Mouse (Mus musculus): ENCODE results near the gene Nxnl1.

The Nxnl1 gene

GRCm38 (mm10) chr8:71554644-71555043 is 11.8 kb downstream of the Nxnl1 start:
- DNase-seq (ENCODE audit: low read depth, low spot score): no peak

GRCm38 (mm10) chr8:71554001-71554400 is 12.4 kb downstream of the Nxnl1 start:
- DNase-seq (ENCODE audit: low read depth, low spot score): no peak

DNA sequence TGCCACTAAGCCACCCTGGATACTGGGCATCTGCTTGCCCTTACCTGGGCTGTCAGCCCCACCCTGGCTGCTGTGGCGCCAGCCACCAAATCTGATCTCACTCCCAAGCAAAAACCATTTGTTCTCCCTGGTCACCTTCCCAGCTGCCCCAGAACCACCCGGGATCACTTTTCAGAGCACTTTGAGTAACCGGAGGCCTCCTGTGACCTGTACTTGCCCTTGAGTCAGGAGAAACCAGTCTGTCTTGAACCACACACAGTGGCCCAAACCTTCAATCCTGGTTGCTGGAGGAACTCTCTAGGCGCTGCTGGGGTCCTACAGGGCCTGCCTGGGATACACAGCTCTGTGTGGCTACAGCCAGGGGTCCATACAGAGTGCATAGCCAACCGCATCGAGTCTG is 13.6 kb downstream of the Nxnl1 start:
- DNase-seq (ENCODE audit: low read depth, low spot score): no peak

DNA sequence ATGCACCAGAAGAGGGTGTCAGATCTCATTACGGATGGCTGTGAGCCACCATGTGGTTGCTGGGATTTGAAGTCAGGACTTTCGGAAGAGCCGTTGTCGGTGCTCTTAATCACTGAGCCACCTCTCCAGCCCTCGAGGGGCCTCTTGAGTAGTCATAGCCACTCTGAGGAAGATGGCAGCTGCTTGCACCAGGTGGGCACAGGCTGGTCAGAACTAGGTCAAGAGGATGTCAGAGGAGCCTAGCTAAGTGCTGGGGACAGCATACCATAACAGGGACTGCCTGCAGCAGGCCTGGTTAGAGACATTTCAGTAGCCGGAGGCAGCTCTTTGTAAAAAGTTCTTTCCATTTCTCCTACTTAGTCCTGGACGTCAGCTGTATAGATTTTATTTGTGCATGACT is 15.6 kb downstream of the Nxnl1 start:
- DNase-seq (ENCODE audit: low read depth, low spot score): no peak

- DNase-seq (ENCODE audit: low read depth, low spot score): no peak
These were observed 18.8 kb downstream of the Nxnl1 start for GRCm38 (mm10) chr8:71547590-71547989.

GRCm38 (mm10) chr8:71545053-71545452 is 21.3 kb downstream of the Nxnl1 start:
- DNase-seq (ENCODE audit: low read depth, low spot score): no peak

GRCm38 (mm10) chr8:71543755-71544154 is 22.6 kb downstream of the Nxnl1 start:
- no peak for DNase-seq (ENCODE audit: low read depth, low spot score)

DNA sequence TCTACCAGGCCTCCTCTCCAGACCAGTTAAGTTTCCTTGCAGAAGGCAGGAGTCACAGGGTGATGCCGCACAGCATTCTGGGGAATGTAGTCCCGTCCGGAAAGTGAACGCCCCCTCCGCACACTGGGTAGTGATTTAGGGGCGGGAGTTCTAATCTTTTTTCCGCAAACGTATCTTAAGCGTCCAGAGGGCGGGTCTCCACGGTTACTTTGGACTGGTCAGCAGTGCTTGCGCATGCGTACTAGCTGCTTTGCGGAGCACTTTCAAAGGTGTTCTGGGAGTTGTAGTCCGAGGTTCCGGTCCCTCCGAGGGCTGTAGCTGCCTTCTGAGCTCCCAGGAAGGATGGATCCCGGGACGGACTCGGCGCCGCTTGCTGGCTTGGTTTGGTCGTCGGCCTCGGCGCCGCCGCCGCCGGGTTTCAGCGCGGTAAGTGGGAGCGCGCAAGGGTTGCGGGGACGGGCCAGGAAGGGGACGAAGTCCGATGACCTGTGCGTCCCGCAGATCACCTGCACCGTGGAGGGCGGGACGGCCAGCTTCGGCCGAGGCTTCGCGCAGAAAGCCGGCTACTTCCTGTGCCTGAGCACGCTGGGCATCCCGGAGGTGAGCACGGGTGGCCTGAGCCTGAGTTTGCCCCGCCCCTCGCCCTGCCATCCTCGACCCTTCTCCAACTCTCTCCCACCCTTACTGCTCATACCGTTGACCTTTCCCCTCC is 23.6 kb downstream of the Nxnl1 start, which contains the start of gene Mvb12a:
Gene Mvb12a (plus strand): TSS at position 291 of the 712 bp plus-strand sequence.
- DNase-seq (ENCODE audit: low read depth, low spot score): peak; percentile 100

- peak; percentile 94 for DNase-seq (ENCODE audit: low read depth, low spot score)
These were observed 29.2 kb downstream of the Nxnl1 start, which contains the start of gene Bst2 for GRCm38 (mm10) chr8:71537028-71537867. TSS of gene Bst2 (minus strand) at chr8:71537456.

- DNase-seq (ENCODE audit: low read depth, low spot score): no peak
These were observed 30.7 kb downstream of the Nxnl1 start for GRCm38 (mm10) chr8:71535663-71536062.

DNA sequence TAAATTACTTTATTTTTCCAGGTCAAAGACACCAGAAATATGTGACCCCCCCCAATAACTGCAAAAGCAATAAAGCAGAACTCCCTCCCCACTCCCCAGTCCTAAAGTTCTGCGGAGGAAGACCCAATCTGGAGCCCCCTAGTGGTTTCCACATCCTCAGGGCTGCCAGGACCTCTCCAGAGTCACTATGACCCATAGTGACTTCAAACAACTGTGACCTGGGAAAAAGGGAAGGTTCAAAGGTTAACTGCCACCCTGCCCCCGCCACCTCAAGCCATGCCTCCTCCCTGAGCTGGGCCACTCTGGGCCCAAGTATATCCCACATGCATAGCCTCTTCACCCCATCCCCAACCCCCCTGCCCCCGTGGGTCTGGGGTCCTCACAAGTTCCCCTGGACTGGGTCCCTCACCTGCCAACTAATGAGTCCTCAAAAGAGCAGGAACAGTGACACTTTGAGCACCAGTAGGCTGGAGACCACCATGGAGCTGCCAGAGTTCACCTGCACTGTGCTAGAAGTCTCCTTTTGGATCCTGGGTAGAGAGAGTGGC is 32.1 kb downstream of the Nxnl1 start:
- no peak for DNase-seq (ENCODE audit: low read depth, low spot score)

- peak; percentile 89 for DNase-seq (ENCODE audit: low read depth, low spot score)
These were observed 35.5 kb downstream of the Nxnl1 start for GRCm38 (mm10) chr8:71530735-71531467.

- DNase-seq (ENCODE audit: low read depth, low spot score): no peak
These were observed 37.9 kb downstream of the Nxnl1 start for GRCm38 (mm10) chr8:71528362-71529073.

DNA sequence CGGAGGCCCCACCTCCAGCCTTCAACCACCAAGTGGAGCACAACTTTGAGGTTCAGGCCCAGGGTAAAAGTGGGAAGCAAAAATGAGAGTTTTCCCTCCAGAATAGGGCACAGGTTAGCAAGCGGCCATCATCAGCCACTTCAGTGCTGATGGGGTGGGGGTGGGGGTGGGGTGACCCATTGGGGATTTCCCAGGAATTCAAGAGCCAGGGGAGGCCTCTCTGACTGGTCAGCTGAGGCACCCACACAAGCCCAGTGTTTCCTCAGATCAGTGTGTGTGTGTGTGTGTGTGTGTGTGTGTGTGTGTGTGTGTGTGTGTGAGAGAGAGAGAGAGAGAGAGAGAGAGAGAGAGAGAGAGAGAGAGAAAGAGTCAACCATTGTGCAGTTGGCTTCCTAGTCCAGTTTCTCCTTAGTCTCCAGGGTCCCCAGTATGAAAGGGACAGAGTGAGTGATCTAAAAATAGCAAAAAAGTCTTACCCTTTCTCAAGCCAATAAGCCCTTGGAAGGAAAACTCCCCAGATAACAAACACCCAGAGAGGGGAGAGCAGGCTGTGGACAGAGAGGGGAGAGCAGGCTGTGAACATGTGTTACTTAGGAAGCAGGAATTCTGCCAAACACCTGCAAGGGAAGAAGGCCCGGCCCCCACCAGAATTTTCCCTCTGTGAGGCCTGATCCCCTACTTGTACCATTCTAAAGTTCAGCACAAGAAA is 39.1 kb downstream of the Nxnl1 start:
- DNase-seq (ENCODE audit: low read depth, low spot score): no peak

GRCm38 (mm10) chr8:71526272-71526671 is 40.1 kb downstream of the Nxnl1 start:
- DNase-seq (ENCODE audit: low read depth, low spot score): peak; percentile 95

- DNase-seq (ENCODE audit: low read depth, low spot score): no peak
These were observed 41.0 kb downstream of the Nxnl1 start, which contains the start of gene Ccdc194 for GRCm38 (mm10) chr8:71525226-71526050. TSS of gene Ccdc194 (minus strand) at chr8:71525711.

DNA sequence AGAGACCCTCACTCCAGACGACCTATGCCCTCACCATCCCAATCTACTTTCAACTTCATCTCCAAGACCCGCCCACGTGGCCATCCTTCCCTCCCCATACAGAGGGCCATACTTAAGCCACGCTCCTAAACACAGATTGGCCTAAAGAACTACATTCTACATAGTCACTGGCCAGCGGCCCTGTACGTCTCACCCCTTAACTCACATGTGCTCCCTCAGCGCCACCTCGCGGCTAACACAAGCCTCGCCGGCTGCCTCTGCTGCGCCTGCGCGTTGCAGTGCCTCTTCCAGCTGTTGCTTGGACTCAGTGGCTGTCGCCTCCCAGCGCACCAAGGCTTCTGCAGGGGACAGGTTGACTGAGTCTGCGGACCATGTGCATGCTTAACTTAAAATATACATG is 44.8 kb downstream of the Nxnl1 start:
- DNase-seq (ENCODE audit: low read depth, low spot score): peak; percentile 99

GRCm38 (mm10) chr8:71519037-71519825 is 47.2 kb downstream of the Nxnl1 start:
- DNase-seq (ENCODE audit: low read depth, low spot score): peak; percentile 80

- no peak for DNase-seq (ENCODE audit: low read depth, low spot score)
These were observed 49.6 kb downstream of the Nxnl1 start for GRCm38 (mm10) chr8:71516786-71517185.

Measured in ES-CJ7 (cell line).